Mouse (Mus musculus) lung, adult 2 months (tissue): Measurements from ENCODE around the gene Aste1. TPM values are rescaled to one million over a fixed set of nuclear protein-coding genes. Genes with fewer than 3 reads are reported as not detected.
A peak's percentile ranks its signal among the peaks of the same experiment; 100 is the strongest.

Source experiments
- DNase-seq: peaks from one replicate; pipeline ENCODE4 v3.0.0; 2022
- H3K4me1 ChIP-seq: fragments of 200-500 bp; 2 replicates; pipeline ENCODE4 v1.6.1; 2011; ENCODE audit warnings: low read length; ENCODE audit not compliant: control insufficient read depth, insufficient read depth
- H3K4me3 ChIP-seq: fragments of 200-500 bp; replicated peaks from 2 replicates; pipeline ENCODE3; 2011; ENCODE audit warnings: low read depth, mild to moderate bottlenecking, control low read depth, low read length; ENCODE audit errors: extremely low read depth
- CTCF ChIP-seq: fragments of 200-500 bp; IDR thresholded peaks from 2 replicates; pipeline ENCODE4 v1.5.1; 2011; ENCODE audit warnings: mild to moderate bottlenecking, low read length, control low read depth; ENCODE audit not compliant: insufficient read depth
- POLR2A ChIP-seq: fragments of 200-500 bp; IDR thresholded peaks from 2 replicates; pipeline ENCODE4 v1.6.1; 2011; ENCODE audit warnings: low read depth, mild to moderate bottlenecking, control low read depth, low read length, borderline replicate concordance; ENCODE audit errors: extremely low read depth
- WGBS: fragments of 180-500 bp; shearing (Covaris S2); methylation state at CpG from one replicate; pipeline ENCODE4 v1.1.7; 2018; 5-methylcytosine and 5-hydroxymethylcytosine counted together
- polyA plus RNA-seq: library from polyadenylated mRNA; depleted of rRNA; stranded (reverse); fragments of >200 nt; gene quantifications from 2 replicates; pipeline ENCODE4 v1.2.3, GENCODE M21; 2012; rRNA removed

Gene Aste1
- polyA plus RNA-seq, 1 experiment = 4.6 TPM

GRCm38 (mm10) chr9:105376954-105377530, 18.1 kb upstream of the Aste1 start:
- no peak for DNase-seq
- WGBS = 71% methylated on average over 7 of the region's 7 CpGs
- H3K4me1 ChIP-seq = no peaks in the 10 kb centered on the region
- TF ChIP-seq CTCF (no peak), POLR2A (no peak)
- H3K4me3 ChIP-seq = no peak overlapping the region

GRCm38 (mm10) chr9:105377622-105378021, 17.6 kb upstream of the Aste1 start:
- no peak overlapping the region for H3K4me3 ChIP-seq
- H3K4me1 ChIP-seq = no peaks in the 10 kb centered on the region
- no peak for DNase-seq
- 63% methylated on average over 3 of the region's 3 CpGs for WGBS
- no peak for TF ChIP-seq CTCF
- no peak for TF ChIP-seq POLR2A

DNA sequence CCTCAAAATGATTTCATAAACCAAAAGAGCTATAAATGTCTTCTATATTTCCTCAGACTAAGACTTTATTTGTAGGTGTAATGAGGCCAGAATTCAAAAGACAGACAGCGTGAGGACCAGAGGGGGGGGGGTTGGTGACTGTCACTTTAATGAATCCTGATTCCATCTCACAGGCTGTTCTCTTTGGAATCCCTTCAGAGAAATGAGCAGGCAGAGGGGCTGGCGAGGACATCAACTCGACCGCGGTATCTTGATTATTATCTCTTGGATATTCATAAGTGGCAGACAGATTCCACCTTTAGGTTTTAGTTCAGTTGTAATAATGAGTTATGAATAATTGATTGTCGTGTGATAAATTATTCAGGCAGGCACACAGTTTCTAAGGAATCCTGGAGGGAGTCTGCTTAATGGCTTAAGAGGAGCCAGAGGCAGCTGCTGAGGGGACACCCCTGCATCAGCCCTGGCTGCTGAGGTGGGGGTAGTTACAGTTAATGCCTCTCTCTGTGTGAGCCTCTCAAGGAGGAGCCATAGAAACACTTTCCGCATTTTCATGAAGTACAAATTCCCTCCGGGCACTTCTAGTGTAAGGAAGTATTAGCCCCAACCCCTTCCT, 15.6 kb upstream of the Aste1 start:
- DNase-seq = no peak
- TF ChIP-seq CTCF (no peak), POLR2A (no peak)
- WGBS = 74% methylated on average over 8 of the region's 8 CpGs
- no peak overlapping the region for H3K4me3 ChIP-seq
- H3K4me1 ChIP-seq = no peaks in the 10 kb centered on the region

- no peak for DNase-seq
- 63% methylated on average over 5 of the region's 5 CpGs for WGBS
- H3K4me1 ChIP-seq = no peaks in the 10 kb centered on the region
- TF ChIP-seq CTCF (no peak), POLR2A (no peak)
- H3K4me3 ChIP-seq = no peak overlapping the region
These were observed 7.8 kb upstream of the Aste1 start for GRCm38 (mm10) chr9:105387403-105387802.

GRCm38 (mm10) chr9:105389289-105389688, 5.9 kb upstream of the Aste1 start:
- DNase-seq = peak; percentile 67
- no peak overlapping the region for H3K4me3 ChIP-seq
- no peak for TF ChIP-seq POLR2A
- peak; percentile 50; the same call in 1 of the 2 replicates for TF ChIP-seq CTCF
- no peaks in the 10 kb centered on the region for H3K4me1 ChIP-seq
- WGBS = 9% methylated on average over 4 of the region's 4 CpGs

DNA sequence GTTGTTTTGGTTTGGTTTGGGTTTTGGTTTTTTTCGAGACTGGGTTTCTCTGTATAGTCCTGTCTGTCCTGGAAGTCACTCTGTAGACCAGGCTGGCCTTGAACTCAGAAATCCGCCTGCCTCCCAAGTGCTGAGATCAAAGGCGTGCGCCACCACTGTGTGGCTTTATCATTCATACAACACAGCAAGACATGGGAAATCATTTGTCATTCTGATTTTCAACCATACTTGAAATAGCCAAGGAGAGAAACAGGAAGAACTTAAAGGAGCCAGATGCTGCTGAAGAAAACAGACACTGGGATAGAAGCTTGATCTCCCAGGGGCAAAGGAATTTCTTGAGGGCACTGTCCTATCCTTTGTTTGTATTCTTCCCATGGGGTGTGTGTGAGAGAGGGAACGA, 4.6 kb upstream of the Aste1 start:
- no peak for TF ChIP-seq POLR2A
- TF ChIP-seq CTCF = no peak
- WGBS = 49% methylated on average over 4 of the region's 5 CpGs
- no peak overlapping the region for H3K4me3 ChIP-seq
- DNase-seq = no peak
- no peaks in the 10 kb centered on the region for H3K4me1 ChIP-seq

DNA sequence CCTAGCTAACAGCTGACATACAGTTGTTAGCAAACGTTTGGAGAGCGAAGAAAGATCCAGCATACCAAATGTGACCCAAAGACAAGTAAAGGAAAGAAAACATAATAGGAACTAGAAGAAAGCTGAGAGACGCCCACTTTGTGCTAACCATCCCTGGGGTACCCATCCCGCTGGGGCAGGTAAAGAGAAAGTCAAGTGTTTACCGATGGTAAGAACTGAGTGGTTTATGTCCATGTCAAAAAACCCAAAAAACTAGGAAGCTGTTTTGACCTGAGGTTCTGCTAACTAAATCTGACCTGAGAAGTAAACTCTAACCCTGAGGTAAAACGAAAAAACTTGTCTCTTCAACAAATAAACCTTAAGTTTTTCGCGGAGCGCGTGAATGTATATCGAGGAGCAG, 472 bp upstream of the Aste1 start:
- peaks cover 2% of the 10 kb centered on the region for H3K4me1 ChIP-seq
- TF ChIP-seq CTCF (no peak), POLR2A (no peak)
- peak overlapping the region; percentile 52 for H3K4me3 ChIP-seq
- DNase-seq = no peak
- WGBS = 13% methylated on average over 11 of the region's 11 CpGs

- Histone ChIP-seq H3K4me3 (no peak overlapping the region), H3K4me1 (no peaks in the 10 kb centered on the region)
- no peak for TF ChIP-seq CTCF
- TF ChIP-seq POLR2A = no peak
- WGBS = 92% methylated on average over 6 of the region's 6 CpGs
- no peak for DNase-seq
These were observed 13.4 kb downstream of the Aste1 start for GRCm38 (mm10) chr9:105408549-105408948.

- Histone ChIP-seq H3K4me3 (no peak overlapping the region), H3K4me1 (no peaks in the 10 kb centered on the region)
- 66% methylated on average over 13 of the region's 13 CpGs for WGBS
- TF ChIP-seq CTCF = no peak
- TF ChIP-seq POLR2A = no peak
- DNase-seq = no peak
These were observed 63.8 kb downstream of the Aste1 start for GRCm38 (mm10) chr9:105459032-105459431.

- H3K4me1 ChIP-seq = no peaks in the 10 kb centered on the region
- TF ChIP-seq POLR2A = no peak
- no peak for TF ChIP-seq CTCF
- 87% methylated on average over 7 of the region's 7 CpGs for WGBS
- no peak overlapping the region for H3K4me3 ChIP-seq
- DNase-seq = no peak
These were observed 66.3 kb downstream of the Aste1 start for GRCm38 (mm10) chr9:105461496-105461895.

Other genes starting within 250 kb of the Aste1 start
- 0.75 and 1.3 TPM in 2 replicates for gene Nek11, start 132 bp downstream of the Aste1 start, polyA plus RNA-seq
- gene Atp2c1, start 131.9 kb downstream of the Aste1 start, polyA plus RNA-seq = 74.5 and 79.3 TPM in 2 replicates
- gene Pik3r4, start 247.6 kb downstream of the Aste1 start, polyA plus RNA-seq = 17.1 and 18.8 TPM in 2 replicates